Mouse (Mus musculus) lung, postnatal 0 days (tissue): Measurements from ENCODE around the gene Gm38431. TPM values are rescaled to one million over a fixed set of nuclear protein-coding genes. Genes with fewer than 3 reads are reported as not detected.

Experiments used
- ATAC-seq: fragments of 200-750 bp; cut with Nextera tagmentation; 2 replicates; pipeline ENCODE4 v1.8.0; 2017; ENCODE audit warnings: moderate library complexity
- DNase-seq: peaks from one replicate; pipeline ENCODE4 v3.0.0-alpha.2; 2016; ENCODE audit warnings: low spot score
- H3K27ac ChIP-seq: fragments of 300-500 bp; sonication (generic); 2 replicates; pipeline ENCODE4 v1.5.1; 2014; ENCODE audit warnings: antibody characterized with exemption, mild to moderate bottlenecking, low read length, mixed read lengths
- H3K27me3 ChIP-seq: fragments of 300-500 bp; sonication (generic); replicated peaks from 2 replicates; pipeline ENCODE4 v1.6.1; 2014; ENCODE audit warnings: low read length, mixed read lengths; ENCODE audit not compliant: insufficient read depth
- H3K36me3 ChIP-seq: fragments of 300-500 bp; sonication (generic); 2 replicates; pipeline ENCODE4 v1.6.1; 2014; ENCODE audit warnings: low read length, mixed read lengths; ENCODE audit not compliant: insufficient read depth
- H3K4me1 ChIP-seq: fragments of 300-500 bp; sonication (generic); 2 replicates; pipeline ENCODE4 v1.6.1; 2014; ENCODE audit warnings: antibody characterized with exemption, low read depth, low read length, mixed read lengths; ENCODE audit not compliant: insufficient read depth
- H3K4me2 ChIP-seq: fragments of 300-500 bp; sonication (generic); replicated peaks from 2 replicates; pipeline ENCODE4 v1.6.1; 2014; ENCODE audit warnings: low read depth, mild to moderate bottlenecking, low read length, moderate library complexity, mixed read lengths
- H3K4me3 ChIP-seq: fragments of 300-500 bp; sonication (generic); 2 replicates; pipeline ENCODE4 v1.5.1; 2014; ENCODE audit warnings: low read depth, low read length
- H3K9ac ChIP-seq: fragments of 300-500 bp; sonication (generic); replicated peaks from 2 replicates; pipeline ENCODE4 v1.6.1; 2014; ENCODE audit warnings: low read depth, mild to moderate bottlenecking
- H3K9me3 ChIP-seq: fragments of 300-500 bp; sonication (generic); 2 replicates; pipeline ENCODE4 v1.6.1; 2016; ENCODE audit warnings: low read length, mixed read lengths
- CTCF ChIP-seq: IDR thresholded peaks from 2 replicates; pipeline ENCODE4 v1.5.1; 2016; ENCODE audit warnings: antibody characterized with exemption, mild to moderate bottlenecking
- EP300 ChIP-seq: IDR thresholded peaks from 2 replicates; pipeline ENCODE4 v1.6.1; 2016; ENCODE audit warnings: antibody characterized with exemption, mild to moderate bottlenecking, control low read depth
- WGBS: fragments of 180-500 bp; shearing (Covaris S2); extraction: QIAGEN DNeasy Blood & Tissue Kit; methylation state at CpG from one replicate; pipeline ENCODE4 v1.1.7; 2014; 5-methylcytosine and 5-hydroxymethylcytosine counted together
- polyA plus RNA-seq: library from polyadenylated mRNA; unstranded; fragments of >200 nt; fragmentation: Nextera tagmentation; extraction: Ambion mirVana; gene quantifications from 2 replicates; pipeline ENCODE4 v1.2.1, GENCODE M21; 2015

Gene Gm38431
- polyA plus RNA-seq, 1 experiment from 2014 or later: 0.69 TPM

GRCm38 (mm10) chr9:21113751-21114150 lies 22.0 kb upstream of the Gm38431 start:
- H3K4me1 ChIP-seq: no peaks in the 10 kb centered on the region
- no peak overlapping the region for H3K4me2 ChIP-seq
- TF ChIP-seq EP300: no peak
- no peak for TF ChIP-seq CTCF
- no peak overlapping the region for H3K9ac ChIP-seq
- H3K27me3 ChIP-seq: no peaks in the 10 kb centered on the region
- DNase-seq (no peak), ATAC-seq (no peak)
- H3K27ac ChIP-seq: no peak overlapping the region
- H3K9me3 ChIP-seq: no peaks in the 10 kb centered on the region
- 88% methylated on average over 6 of the region's 6 CpGs for WGBS
- H3K36me3 ChIP-seq: peaks cover 10% of the 10 kb centered on the region
- no peak overlapping the region for H3K4me3 ChIP-seq

GRCm38 (mm10) chr9:21107607-21108237 lies 15.9 kb upstream of the Gm38431 start:
- no peaks in the 10 kb centered on the region for H3K9me3 ChIP-seq
- TF ChIP-seq CTCF (no peak), EP300 (no peak)
- no peaks in the 10 kb centered on the region for H3K36me3 ChIP-seq
- no peak overlapping the region for H3K9ac ChIP-seq
- H3K4me3 ChIP-seq: no peak overlapping the region
- ATAC-seq: no peak
- 44% methylated on average over 23 of the region's 23 CpGs for WGBS
- H3K4me2 ChIP-seq: no peak overlapping the region
- H3K4me1 ChIP-seq: no peaks in the 10 kb centered on the region
- H3K27me3 ChIP-seq: no peaks in the 10 kb centered on the region
- DNase-seq: no peak
- H3K27ac ChIP-seq: no peak overlapping the region

GRCm38 (mm10) chr9:21105760-21106564 lies 14.2 kb upstream of the Gm38431 start:
- Histone ChIP-seq H3K9me3 (no peaks in the 10 kb centered on the region), H3K9ac (no peak overlapping the region), H3K4me3 (no peak overlapping the region), H3K27me3 (no peaks in the 10 kb centered on the region), H3K27ac (no peak overlapping the region), H3K4me1 (no peaks in the 10 kb centered on the region), H3K4me2 (no peak overlapping the region), H3K36me3 (no peaks in the 10 kb centered on the region)
- ATAC-seq (no peak), DNase-seq (no peak)
- TF ChIP-seq CTCF: no peak
- no peak for TF ChIP-seq EP300
- WGBS: 76% methylated on average over 5 of the region's 5 CpGs

- DNase-seq (no peak), ATAC-seq (no peak)
- Histone ChIP-seq H3K9me3 (no peaks in the 10 kb centered on the region), H3K4me1 (no peaks in the 10 kb centered on the region), H3K27me3 (no peaks in the 10 kb centered on the region), H3K9ac (no peak overlapping the region), H3K4me2 (no peak overlapping the region), H3K36me3 (no peaks in the 10 kb centered on the region), H3K4me3 (no peak overlapping the region), H3K27ac (no peak overlapping the region)
- TF ChIP-seq CTCF (no peak), EP300 (no peak)
- 89% methylated on average over 6 of the region's 6 CpGs for WGBS
Measured at GRCm38 (mm10) chr9:21104814-21105213, 13.0 kb upstream of the Gm38431 start.

GRCm38 (mm10) chr9:21102076-21102475 lies 10.3 kb upstream of the Gm38431 start:
- H3K4me2 ChIP-seq: no peak overlapping the region
- WGBS: 87% methylated on average over 2 of the region's 2 CpGs
- H3K27ac ChIP-seq: no peak overlapping the region
- no peaks in the 10 kb centered on the region for H3K9me3 ChIP-seq
- no peak for DNase-seq
- no peaks in the 10 kb centered on the region for H3K27me3 ChIP-seq
- H3K4me3 ChIP-seq: no peak overlapping the region
- TF ChIP-seq CTCF (no peak), EP300 (no peak)
- no peaks in the 10 kb centered on the region for H3K36me3 ChIP-seq
- H3K4me1 ChIP-seq: no peaks in the 10 kb centered on the region
- no peak overlapping the region for H3K9ac ChIP-seq
- ATAC-seq: no peak

- H3K27ac ChIP-seq: no peak overlapping the region
- H3K4me3 ChIP-seq: no peak overlapping the region
- no peaks in the 10 kb centered on the region for H3K9me3 ChIP-seq
- H3K4me1 ChIP-seq: no peaks in the 10 kb centered on the region
- H3K9ac ChIP-seq: no peak overlapping the region
- ATAC-seq (no peak), DNase-seq (no peak)
- no peak for TF ChIP-seq CTCF
- no peak for TF ChIP-seq EP300
- 33% methylated on average over 15 of the region's 15 CpGs for WGBS
- no peaks in the 10 kb centered on the region for H3K36me3 ChIP-seq
- no peaks in the 10 kb centered on the region for H3K27me3 ChIP-seq
- H3K4me2 ChIP-seq: no peak overlapping the region
Measured at GRCm38 (mm10) chr9:21100447-21101161, 8.8 kb upstream of the Gm38431 start.
